Mouse (Mus musculus): ENCODE results near the gene Fbxo11.
"Not testable (repeated sequence)": the region's sequence is repeated elsewhere in the genome, so short reads cannot be mapped to it uniquely, and the experiment has no call there.

DNA sequence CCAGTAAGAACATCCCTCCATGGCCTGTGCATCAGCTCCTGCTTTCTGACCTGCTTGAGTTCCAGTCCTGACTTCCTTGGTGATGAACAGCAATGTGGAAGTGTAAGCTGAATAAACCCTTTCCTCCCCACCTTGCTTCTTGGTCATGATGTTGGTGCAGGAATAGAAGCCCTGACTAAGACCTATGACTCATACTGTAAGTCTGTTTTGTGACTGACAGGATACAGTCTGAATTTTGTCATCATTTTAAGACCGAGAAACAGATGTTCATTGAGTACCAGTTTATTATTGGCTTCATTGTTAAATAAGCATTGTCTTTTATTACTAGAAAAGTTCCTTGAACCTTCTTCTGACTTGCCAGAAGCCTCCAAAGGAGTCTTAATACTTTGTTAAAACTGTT, 85.4 kb downstream of the Fbxo11 start:
- TF ChIP-seq CTCF (IDR thresholded peaks at IDR 0.05 in 2 of 3, conservative IDR thresholded peaks at IDR 0.05 in 1 of 3; ENCODE audit: control insufficient read depth in 1 of 3, insufficient read depth in 1 of 3, low read depth in 2 of 3, low read length in 3 of 3, poor library complexity in 1 of 3, severe bottlenecking in 1 of 3); EP300 (IDR thresholded peaks at IDR 0.05; ENCODE audit: low read depth in 1 of 2, low read length in 2 of 2); JUND (IDR thresholded peaks at IDR 0.05; ENCODE audit: low read depth, low read length); MAX (IDR thresholded peaks at IDR 0.05; ENCODE audit: low read length); E2F4 (IDR thresholded peaks at IDR 0.05; ENCODE audit: borderline replicate concordance, low read depth, low read length); MAFK (IDR thresholded peaks at IDR 0.05; ENCODE audit: borderline replicate concordance, low read depth, low read length): not testable (repeated sequence)

Measured in MEL (cell line).